Mouse (Mus musculus): ENCODE results near the gene Crygb. TPM values are rescaled to one million over a fixed set of nuclear protein-coding genes. Genes with fewer than 3 reads are reported as not detected.

The Crygb gene
- polyA plus RNA-seq (2012; ENCODE audit: low replicate concordance), result not detected in 2 replicates

GRCm38 (mm10) chr1:65082188-65082587, at the start of gene Crygb:
Gene Crygb, minus strand, starts transcription at chr1:65082288.

GRCm38 (mm10) chr1:65122574-65123372, 40.7 kb upstream of the Crygb start, which contains the start of gene D630023F18Rik:
Gene D630023F18Rik, minus strand, starts transcription at chr1:65123214.

GRCm38 (mm10) chr1:65119438-65119837, 37.4 kb upstream of the Crygb start, which contains the start of gene Gm28845:
Gene Gm28845, minus strand, starts transcription at chr1:65119558.

GRCm38 (mm10) chr1:65103273-65103672, 21.2 kb upstream of the Crygb start, which contains the start of gene Cryga:
Gene Cryga, minus strand, starts transcription at chr1:65103373.

GRCm38 (mm10) chr1:65073589-65073988, 8.5 kb downstream of the Crygb start, which contains the start of gene Crygc:
Gene Crygc, minus strand, starts transcription at chr1:65073689.

GRCm38 (mm10) chr1:65063352-65063751, 18.7 kb downstream of the Crygb start, which contains the start of gene Crygd:
Gene Crygd, minus strand, starts transcription at chr1:65063452.

GRCm38 (mm10) chr1:65050952-65051351, 31.1 kb downstream of the Crygb start, which contains the start of gene Cryge:
Gene Cryge, minus strand, starts transcription at chr1:65051149.

GRCm38 (mm10) chr1:65032641-65033040, 49.4 kb downstream of the Crygb start, which contains the start of gene Akr1cl:
Gene Akr1cl, minus strand, starts transcription at chr1:65032759.

Other genes with a start within 250 kb of the Crygb start
- gene Plekhm3, start 125.5 kb downstream of the Crygb start, polyA plus RNA-seq (2012; ENCODE audit: low replicate concordance), result 0.50 and 1.5 TPM in 2 replicates
- not detected in 2 replicates for gene Akr1cl, start 49.5 kb downstream of the Crygb start, polyA plus RNA-seq (2012; ENCODE audit: low replicate concordance)
- gene Cryge, start 31.1 kb downstream of the Crygb start, polyA plus RNA-seq (2012; ENCODE audit: low replicate concordance), result not detected in 2 replicates
- not detected in 2 replicates for gene Crygd, start 18.8 kb downstream of the Crygb start, polyA plus RNA-seq (2012; ENCODE audit: low replicate concordance)
- not detected in 2 replicates for gene Crygc, start 8.6 kb downstream of the Crygb start, polyA plus RNA-seq (2012; ENCODE audit: low replicate concordance)
- not detected in 2 replicates for gene Cryga, start 21.1 kb upstream of the Crygb start, polyA plus RNA-seq (2012; ENCODE audit: low replicate concordance)
- not detected in 2 replicates for gene Gm28845, start 37.3 kb upstream of the Crygb start, polyA plus RNA-seq (2012; ENCODE audit: low replicate concordance)
- gene D630023F18Rik, start 40.9 kb upstream of the Crygb start, polyA plus RNA-seq (2012; ENCODE audit: low replicate concordance), result 0.12 TPM in 1 of 2 replicates, not detected in the other
- gene Idh1, start 104.2 kb upstream of the Crygb start, polyA plus RNA-seq (2012; ENCODE audit: low replicate concordance), result 0.38 and 0.81 TPM in 2 replicates
- 18.0 and 23.6 TPM in 2 replicates for gene Pikfyve, start 104.4 kb upstream of the Crygb start, polyA plus RNA-seq (2012; ENCODE audit: low replicate concordance)
- not detected in 2 replicates for gene Pth2r, start 199.8 kb upstream of the Crygb start, polyA plus RNA-seq (2012; ENCODE audit: low replicate concordance)